Mouse (Mus musculus) macrophage (primary cell): Measurements from ENCODE around the gene Pip4k2b. TPM values are rescaled to one million over a fixed set of nuclear protein-coding genes. Genes with fewer than 3 reads are reported as not detected.

ENCODE experiments used
- H3K27ac ChIP-seq: fragments of 350-480 bp; formaldehyde crosslinking; 2 replicates; pipeline ENCODE4 v1.9.0; 2021
- H3K36me3 ChIP-seq: fragments of 350-480 bp; formaldehyde crosslinking; 2 replicates; pipeline ENCODE4 v1.9.0; 2021; ENCODE audit errors: inconsistent target
- H3K4me3 ChIP-seq: fragments of 350-480 bp; formaldehyde crosslinking; 2 replicates; pipeline ENCODE4 v1.9.0; 2021; ENCODE audit errors: inconsistent target
- H3K79me2 ChIP-seq: fragments of 350-480 bp; formaldehyde crosslinking; 2 replicates; pipeline ENCODE4 v1.9.0; 2021; ENCODE audit errors: inconsistent target
- WGBS: methylation state at CpG from one replicate; pipeline ENCODE4 v1.1.7; 2026; ENCODE audit warnings: inconsistent platforms; ENCODE audit not compliant: missing documents; 5-methylcytosine and 5-hydroxymethylcytosine counted together
- polyA plus RNA-seq: library from polyadenylated mRNA; stranded (reverse); fragments of 250-400 nt; gene quantifications from 3 replicates; pipeline ENCODE4 v1.2.4, GENCODE M21; 2018; ENCODE audit warnings: inconsistent platforms

Pip4k2b gene
- polyA plus RNA-seq, 1 experiment from 2014 or later, result 25.7 TPM

GRCm38 (mm10) chr11:97698741-97699611 is 45.5 kb downstream of the Pip4k2b start:
- Histone ChIP-seq H3K27ac (no peak overlapping the region), H3K4me3 (peak overlapping the region; percentile 46), H3K36me3 (no peaks in the 10 kb centered on the region), H3K79me2 (peaks cover 7% of the 10 kb centered on the region)
- 1% methylated on average over 46 of the region's 63 CpGs for WGBS

- Histone ChIP-seq H3K27ac (no peak overlapping the region), H3K4me3 (peak overlapping the region; percentile 46; the same call in 1 of the 2 replicates), H3K36me3 (no peaks in the 10 kb centered on the region), H3K79me2 (no peaks in the 10 kb centered on the region)
- WGBS, result 78% methylated on average over 11 of the region's 14 CpGs
These were observed 46.5 kb downstream of the Pip4k2b start for GRCm38 (mm10) chr11:97697891-97698529.

GRCm38 (mm10) chr11:97697199-97697890 is 47.2 kb downstream of the Pip4k2b start:
- no peak overlapping the region for H3K27ac ChIP-seq
- no peaks in the 10 kb centered on the region for H3K79me2 ChIP-seq
- 86% methylated on average over 8 of the region's 11 CpGs for WGBS
- no peak overlapping the region for H3K4me3 ChIP-seq
- H3K36me3 ChIP-seq, result no peaks in the 10 kb centered on the region

- Histone ChIP-seq H3K4me3 (no peak overlapping the region), H3K79me2 (no peaks in the 10 kb centered on the region), H3K36me3 (0 out of 2 replicates have a peak, but pooled peaks cover under 1% of the 10 kb centered on the region), H3K27ac (no peak overlapping the region)
- WGBS, result 96% methylated on average over 6 of the region's 8 CpGs
These were observed 47.8 kb downstream of the Pip4k2b start for GRCm38 (mm10) chr11:97696669-97697068.

- Histone ChIP-seq H3K79me2 (no peaks in the 10 kb centered on the region), H3K36me3 (peaks cover 7% of the 10 kb centered on the region; the same call in 1 of the 2 replicates), H3K4me3 (no peak overlapping the region), H3K27ac (no peak overlapping the region)
- 90% methylated on average over 9 of the region's 9 CpGs for WGBS
These were observed 48.6 kb downstream of the Pip4k2b start for GRCm38 (mm10) chr11:97695712-97696401.

- 96% methylated on average over 17 of the region's 17 CpGs for WGBS
- H3K4me3 ChIP-seq, result no peak overlapping the region
- H3K79me2 ChIP-seq, result no peaks in the 10 kb centered on the region
- H3K36me3 ChIP-seq, result peaks cover 11% of the 10 kb centered on the region; the same call in 1 of the 2 replicates
- no peak overlapping the region for H3K27ac ChIP-seq
These were observed 49.4 kb downstream of the Pip4k2b start for GRCm38 (mm10) chr11:97694921-97695711.

GRCm38 (mm10) chr11:97694435-97694834 is 50.1 kb downstream of the Pip4k2b start:
- no peaks in the 10 kb centered on the region for H3K79me2 ChIP-seq
- WGBS, result 96% methylated on average over 4 of the region's 4 CpGs
- no peak overlapping the region for H3K27ac ChIP-seq
- H3K36me3 ChIP-seq, result peaks cover 11% of the 10 kb centered on the region; the same call in 1 of the 2 replicates
- no peak overlapping the region for H3K4me3 ChIP-seq

GRCm38 (mm10) chr11:97689861-97690260 is 54.6 kb downstream of the Pip4k2b start:
- H3K36me3 ChIP-seq, result peaks cover 11% of the 10 kb centered on the region; the same call in 1 of the 2 replicates
- no peak overlapping the region for H3K4me3 ChIP-seq
- 20% methylated on average over 10 of the region's 10 CpGs for WGBS
- no peaks in the 10 kb centered on the region for H3K79me2 ChIP-seq
- no peak overlapping the region for H3K27ac ChIP-seq

GRCm38 (mm10) chr11:97687061-97687460 is 57.4 kb downstream of the Pip4k2b start:
- no peak overlapping the region for H3K4me3 ChIP-seq
- 100% methylated on average over 3 of the region's 3 CpGs for WGBS

GRCm38 (mm10) chr11:97686322-97686908 is 58.1 kb downstream of the Pip4k2b start:
- H3K79me2 ChIP-seq, result no peaks in the 10 kb centered on the region
- peak overlapping the region; percentile 22; the same call in 1 of the 2 replicates for H3K4me3 ChIP-seq
- 86% methylated on average over 10 of the region's 11 CpGs for WGBS
- H3K36me3 ChIP-seq, result peaks cover 13% of the 10 kb centered on the region; the same call in 1 of the 2 replicates
- H3K27ac ChIP-seq, result no peak overlapping the region

More at GRCm38 (mm10) chr11:97687061-97687460, 57.4 kb downstream of the Pip4k2b start:
- Histone ChIP-seq H3K27ac (no peak overlapping the region), H3K79me2 (no peaks in the 10 kb centered on the region), H3K36me3 (peaks cover 11% of the 10 kb centered on the region; the same call in 1 of the 2 replicates)

GRCm38 (mm10) chr11:97685613-97686321 is 58.7 kb downstream of the Pip4k2b start, which contains the start of gene Cisd3:
Gene Cisd3, plus strand, starts transcription at chr11:97685826.
- peak within 1 kb of the TSS; percentile 25; the same call in 1 of the 2 replicates for H3K27ac ChIP-seq
- H3K36me3 ChIP-seq, result peaks cover 10% of the 10 kb centered on the region; the same call in 1 of the 2 replicates
- H3K4me3 ChIP-seq, result peak within 1 kb of the TSS; percentile 22; the same call in 1 of the 2 replicates
- WGBS, result under 1% methylated on average over 33 of the region's 43 CpGs
- H3K79me2 ChIP-seq, result no peaks in the 10 kb centered on the region

- peaks cover 16% of the 10 kb centered on the region; the same call in 1 of the 2 replicates for H3K36me3 ChIP-seq
- WGBS, result 69% methylated on average over 7 of the region's 7 CpGs
- H3K27ac ChIP-seq, result peak overlapping the region; percentile 25; the same call in 1 of the 2 replicates
- H3K4me3 ChIP-seq, result no peak overlapping the region
- no peaks in the 10 kb centered on the region for H3K79me2 ChIP-seq
These were observed 59.7 kb downstream of the Pip4k2b start for GRCm38 (mm10) chr11:97684766-97685165.
